Mouse (Mus musculus): ENCODE results near the gene Chp2.

- TF ChIP-seq POLR2A (IDR thresholded peaks at IDR 0.05; ENCODE audit: low read depth, low read length) (no peak), CTCF (IDR thresholded peaks at IDR 0.05; ENCODE audit: extremely low read depth, insufficient read length, insufficient replicate concordance, low read depth, low read length) (no peak)
These were observed 20.0 kb upstream of the Chp2 start for GRCm38 (mm10) chr7:122199296-122199695.
